Mouse (Mus musculus) adrenal gland, postnatal 10 days (tissue): Measurements from ENCODE around the gene Hs3st6. TPM values are rescaled to one million over a fixed set of nuclear protein-coding genes. Genes with fewer than 3 reads are reported as not detected.

ENCODE experiments used
- DNase-seq: peaks from one replicate; pipeline ENCODE4 v3.0.0; 2021; ENCODE audit warnings: mixed read lengths
- total RNA-seq, 2 experiments: library from RNA; stranded (reverse); gene quantifications; 2 replicates each; pipeline ENCODE4 v1.2.3; 2021

The Hs3st6 gene
- total RNA-seq, 2 experiments from 2014 or later, result 1.6 to 2.0 TPM

GRCm38 (mm10) chr17:24766266-24766875, 13.6 kb downstream of the Hs3st6 start:
- no peak for DNase-seq

- no peak for DNase-seq
Measured at GRCm38 (mm10) chr17:24769146-24769545, 16.4 kb downstream of the Hs3st6 start.

GRCm38 (mm10) chr17:24773241-24773640, 20.5 kb downstream of the Hs3st6 start:
- DNase-seq, result no peak

- no peak for DNase-seq
Measured at GRCm38 (mm10) chr17:24775173-24775572, 22.4 kb downstream of the Hs3st6 start.

- DNase-seq, result no peak
Measured at GRCm38 (mm10) chr17:24777073-24777472, 24.3 kb downstream of the Hs3st6 start.

GRCm38 (mm10) chr17:24780821-24781220, 28.0 kb downstream of the Hs3st6 start:
- DNase-seq, result no peak

- DNase-seq, result no peak
Measured at GRCm38 (mm10) chr17:24792190-24792589, 39.4 kb downstream of the Hs3st6 start.

- peak; percentile 19 for DNase-seq
Measured at GRCm38 (mm10) chr17:24794791-24795190, 42.0 kb downstream of the Hs3st6 start.

- DNase-seq, result no peak
Measured at GRCm38 (mm10) chr17:24796969-24797368, 44.2 kb downstream of the Hs3st6 start.

GRCm38 (mm10) chr17:24798229-24798628, 45.4 kb downstream of the Hs3st6 start:
- DNase-seq, result no peak

- no peak for DNase-seq
Measured at GRCm38 (mm10) chr17:24799476-24799875, 46.7 kb downstream of the Hs3st6 start.

- DNase-seq, result no peak
Measured at GRCm38 (mm10) chr17:24800524-24800923, 47.7 kb downstream of the Hs3st6 start.

- peak; percentile 86 for DNase-seq
Measured at GRCm38 (mm10) chr17:24803952-24804951, 51.5 kb downstream of the Hs3st6 start, which contains the start of gene Meiob. Meiob (plus strand) TSS chr17:24804289.

Other genes starting within 250 kb of the Hs3st6 start
- gene Traf7, start 225.1 kb upstream of the Hs3st6 start, total RNA-seq, result 100 to 1,000 TPM in 1 of 2 experiments, 10 to 100 TPM in 1; 83.5 to 104 TPM
- 1 to 10 TPM; 1.2 to 1.5 TPM for gene Rab26, start 218.8 kb upstream of the Hs3st6 start, total RNA-seq
- 10 to 100 TPM; 40.2 to 51.0 TPM for gene Pkd1, start 203.2 kb upstream of the Hs3st6 start, total RNA-seq
- gene Tsc2, start 120.4 kb upstream of the Hs3st6 start, total RNA-seq, result 100 to 1,000 TPM in 1 of 2 experiments, 10 to 100 TPM in 1; 84.9 to 110 TPM
- gene Nthl1, start 120.3 kb upstream of the Hs3st6 start, total RNA-seq, result 10 to 100 TPM in 1 of 2 experiments, 1 to 10 TPM in 1; 6.4 to 11.6 TPM
- 10 to 100 TPM; 66.9 to 72.8 TPM for gene Slc9a3r2, start 102.7 kb upstream of the Hs3st6 start, total RNA-seq
- not detected for gene Npw, start 94.5 kb upstream of the Hs3st6 start, total RNA-seq
- gene Zfp598, start 83.3 kb upstream of the Hs3st6 start, total RNA-seq, result 10 to 100 TPM; 38.9 to 42.2 TPM
- 10 to 100 TPM in 1 of 2 experiments, 1 to 10 TPM in 1; 5.8 to 11.7 TPM for gene Syngr3, start 63.0 kb upstream of the Hs3st6 start, total RNA-seq
- gene Gfer, start 56.8 kb upstream of the Hs3st6 start, total RNA-seq, result 10 to 100 TPM; 36.0 to 36.8 TPM
- gene Noxo1, start 56.8 kb upstream of the Hs3st6 start, total RNA-seq, result 1 to 10 TPM; 4.3 to 6.6 TPM
- 10 to 100 TPM; 39.1 to 39.9 TPM for gene Tbl3, start 45.3 kb upstream of the Hs3st6 start, total RNA-seq
- gene Rnf151, start 34.9 kb upstream of the Hs3st6 start, total RNA-seq, result under 1 TPM in 1 of 2 experiments, not detected in 1; 0.24 TPM
- gene Rps2, start 34.9 kb upstream of the Hs3st6 start, total RNA-seq, result 100 to 1,000 TPM; 785 to 825 TPM
- 100 to 1,000 TPM; 422 to 522 TPM for gene Ndufb10, start 28.5 kb upstream of the Hs3st6 start, total RNA-seq
- gene Rpl3l, start 25.2 kb upstream of the Hs3st6 start, total RNA-seq, result 10 to 100 TPM; 12.0 to 51.3 TPM
- 10 to 100 TPM; 75.1 to 93.3 TPM for gene Msrb1, start 16.3 kb upstream of the Hs3st6 start, total RNA-seq
- under 1 TPM; 0.48 to 0.75 TPM for gene Meiob, start 51.3 kb downstream of the Hs3st6 start, total RNA-seq
- 100 to 1,000 TPM; 132 to 147 TPM for gene Hagh, start 87.2 kb downstream of the Hs3st6 start, total RNA-seq
- gene Fahd1, start 97.4 kb downstream of the Hs3st6 start, total RNA-seq, result 10 to 100 TPM; 43.4 to 52.2 TPM
- gene Igfals, start 113.0 kb downstream of the Hs3st6 start, total RNA-seq, result 10 to 100 TPM in 1 of 2 experiments, 1 to 10 TPM in 1; 9.1 to 17.1 TPM
- 10 to 100 TPM; 42.2 to 43.7 TPM for gene Nubp2, start 133.4 kb downstream of the Hs3st6 start, total RNA-seq
- gene Spsb3, start 133.7 kb downstream of the Hs3st6 start, total RNA-seq, result 10 to 100 TPM; 31.5 to 35.6 TPM
- 10 to 100 TPM; 30.2 to 45.4 TPM for gene Eme2, start 142.1 kb downstream of the Hs3st6 start, total RNA-seq
- gene Mrps34, start 142.1 kb downstream of the Hs3st6 start, total RNA-seq, result 100 to 1,000 TPM; 123 to 140 TPM
- 10 to 100 TPM; 43.6 to 51.3 TPM for gene Nme3, start 143.5 kb downstream of the Hs3st6 start, total RNA-seq
- 100 to 1,000 TPM in 1 of 2 experiments, 10 to 100 TPM in 1; 63.8 to 110 TPM for gene Mapk8ip3, start 184.0 kb downstream of the Hs3st6 start, total RNA-seq
- gene Jpt2, start 207.7 kb downstream of the Hs3st6 start, total RNA-seq, result 10 to 100 TPM; 38.4 to 44.4 TPM